Mouse (Mus musculus) myocyte (in vitro differentiated cells): Measurements from ENCODE around the gene Ncam1. TPM values are rescaled to one million over a fixed set of nuclear protein-coding genes. Genes with fewer than 3 reads are reported as not detected.

Experiments
- H3K27me3 ChIP-seq: one replicate; pipeline ENCODE4 v1.6.1; 2011; ENCODE audit not compliant: control insufficient read depth, insufficient read depth, insufficient read length
- H3K36me3 ChIP-seq: one replicate; pipeline ENCODE4 v1.6.1; 2011; ENCODE audit not compliant: control insufficient read depth, insufficient read depth
- H3K4me2 ChIP-seq: one replicate; pipeline ENCODE4 v1.6.1; 2011; ENCODE audit warnings: low read depth, control low read depth
- H3K4me3 ChIP-seq: one replicate; pipeline ENCODE4 v1.5.1; 2011; ENCODE audit warnings: mild to moderate bottlenecking, control low read depth, moderate library complexity
- H3K79me2 ChIP-seq: one replicate; pipeline ENCODE4 v1.6.1; 2011; ENCODE audit not compliant: control insufficient read depth, insufficient read depth
- H3ac ChIP-seq: one replicate; pipeline ENCODE4 v1.6.1; 2011; ENCODE audit not compliant: control insufficient read depth, insufficient read length
- CEBPB ChIP-seq: IDR thresholded peaks from 2 replicates; pipeline ENCODE4 v1.6.1; 2011; ENCODE audit warnings: mild to moderate bottlenecking, moderate library complexity; ENCODE audit not compliant: poor library complexity, insufficient read depth, severe bottlenecking
- E2F4 ChIP-seq: IDR thresholded peaks from one replicate; pipeline ENCODE4 v1.6.1; 2011; ENCODE audit warnings: mild to moderate bottlenecking, control low read depth, moderate library complexity; ENCODE audit not compliant: insufficient read depth
- MAX ChIP-seq: IDR thresholded peaks from one replicate; pipeline ENCODE4 v1.6.1; 2011; ENCODE audit warnings: low read depth, mild to moderate bottlenecking, control low read depth
- MYOD1 ChIP-seq, 3 experiments: IDR thresholded peaks; one replicate each; pipeline ENCODE4 v1.6.1; 2011; ENCODE audit warnings: control low read depth in 2 of 3, low read depth in 2 of 3, mild to moderate bottlenecking in 2 of 3, moderate library complexity in 1 of 3; ENCODE audit not compliant: insufficient read length in 2 of 3, control insufficient read depth in 1 of 3
- MYOG ChIP-seq, 3 experiments: IDR thresholded peaks; one replicate each; pipeline ENCODE4 v1.6.1; 2011; ENCODE audit warnings: control low read depth in 2 of 3, low read depth in 2 of 3, mild to moderate bottlenecking in 2 of 3; ENCODE audit not compliant: insufficient read length in 2 of 3, control insufficient read depth in 1 of 3, insufficient read depth in 1 of 3
- POLR2A ChIP-seq: IDR thresholded peaks from one replicate; pipeline ENCODE4 v1.6.1; 2011; ENCODE audit warnings: low read depth, mild to moderate bottlenecking, control low read depth, moderate library complexity; ENCODE audit not compliant: insufficient read length
- POLR2AphosphoS2 ChIP-seq: IDR thresholded peaks from one replicate; pipeline ENCODE4 v1.6.1; 2011; ENCODE audit warnings: low read depth, control low read depth; ENCODE audit not compliant: insufficient read length
- REST ChIP-seq: IDR thresholded peaks from one replicate; pipeline ENCODE4 v1.6.1; 2011; ENCODE audit warnings: mild to moderate bottlenecking, control low read depth, moderate library complexity; ENCODE audit not compliant: insufficient read depth, insufficient read length
- SRF ChIP-seq: IDR thresholded peaks from one replicate; pipeline ENCODE4 v1.6.1; 2011; ENCODE audit warnings: low read depth; ENCODE audit not compliant: control insufficient read depth, insufficient read length
- TCF12 ChIP-seq: IDR thresholded peaks from one replicate; pipeline ENCODE4 v1.6.1; 2011; ENCODE audit warnings: mild to moderate bottlenecking, control low read depth; ENCODE audit not compliant: poor library complexity, insufficient read depth, severe bottlenecking
- TCF3 ChIP-seq: IDR thresholded peaks from one replicate; pipeline ENCODE4 v1.6.1; 2011; ENCODE audit warnings: low read depth, control low read depth; ENCODE audit not compliant: insufficient read length
- USF1 ChIP-seq: IDR thresholded peaks from one replicate; pipeline ENCODE4 v1.6.1; 2011; ENCODE audit warnings: low read depth, mild to moderate bottlenecking, control low read depth, moderate library complexity
- polyA plus RNA-seq: library from polyadenylated mRNA; unstranded; fragments of >200 nt; fragmentation: generic; extraction: Trizol; gene quantifications from one replicate; pipeline ENCODE4 v1.2.1, GENCODE M21; 2012; ENCODE audit warnings: missing spikeins

Ncam1 gene
- polyA plus RNA-seq, 1 experiment = 327 TPM

- Histone ChIP-seq H3ac (no peak overlapping the region), H3K27me3 (no peaks in the 10 kb centered on the region), H3K4me2 (no peak overlapping the region), H3K36me3 (no peaks in the 10 kb centered on the region), H3K4me3 (no peak overlapping the region), H3K79me2 (peaks cover 100% of the 10 kb centered on the region)
- TF ChIP-seq MYOD1 (IDR thresholded peaks at IDR 0.05; ENCODE audit: control insufficient read depth in 1 of 3, insufficient read length in 2 of 3, low read depth in 2 of 3) (no peak), MYOG (IDR thresholded peaks at IDR 0.05; ENCODE audit: control insufficient read depth in 1 of 3, insufficient read depth in 1 of 3, insufficient read length in 2 of 3, low read depth in 2 of 3) (no peak), REST (no peak)
Observed at GRCm38 (mm10) chr9:49756725-49757124, 42.0 kb downstream of the Ncam1 start.

GRCm38 (mm10) chr9:49755214-49755613 lies 43.5 kb downstream of the Ncam1 start:
- H3K36me3 ChIP-seq = no peaks in the 10 kb centered on the region
- H3K4me2 ChIP-seq = no peak overlapping the region
- H3ac ChIP-seq = no peak overlapping the region
- H3K27me3 ChIP-seq = no peaks in the 10 kb centered on the region
- no peak overlapping the region for H3K4me3 ChIP-seq
- TF ChIP-seq TCF3 (no peak), CEBPB (no peak), MAX (no peak), E2F4 (no peak), TCF12 (no peak)
- peaks cover 100% of the 10 kb centered on the region for H3K79me2 ChIP-seq

GRCm38 (mm10) chr9:49751466-49751865 lies 47.3 kb downstream of the Ncam1 start:
- H3ac ChIP-seq = no peak overlapping the region
- H3K27me3 ChIP-seq = no peaks in the 10 kb centered on the region
- TF ChIP-seq E2F4 (no peak), MAX (no peak), REST (no peak), POLR2A (no peak), TCF12 (no peak), TCF3 (no peak), POLR2AphosphoS2 (no peak), MYOG (IDR thresholded peaks at IDR 0.05; ENCODE audit: control insufficient read depth in 1 of 3, insufficient read depth in 1 of 3, insufficient read length in 2 of 3, low read depth in 2 of 3) (no peak), USF1 (no peak), SRF (no peak), CEBPB (no peak), MYOD1 (IDR thresholded peaks at IDR 0.05; ENCODE audit: control insufficient read depth in 1 of 3, insufficient read length in 2 of 3, low read depth in 2 of 3) (no peak)
- no peak overlapping the region for H3K4me3 ChIP-seq
- H3K36me3 ChIP-seq = no peaks in the 10 kb centered on the region
- H3K4me2 ChIP-seq = no peak overlapping the region
- H3K79me2 ChIP-seq = peaks cover 100% of the 10 kb centered on the region

- peaks cover 100% of the 10 kb centered on the region for H3K79me2 ChIP-seq
- H3K36me3 ChIP-seq = no peaks in the 10 kb centered on the region
- H3K27me3 ChIP-seq = no peaks in the 10 kb centered on the region
- no peak for TF ChIP-seq MYOG (IDR thresholded peaks at IDR 0.05; ENCODE audit: control insufficient read depth in 1 of 3, insufficient read depth in 1 of 3, insufficient read length in 2 of 3, low read depth in 2 of 3)
- no peak for TF ChIP-seq TCF3
- TF ChIP-seq USF1 = no peak
- no peak for TF ChIP-seq SRF
- no peak for TF ChIP-seq MAX
- H3K4me2 ChIP-seq = no peak overlapping the region
- H3ac ChIP-seq = no peak overlapping the region
- H3K4me3 ChIP-seq = no peak overlapping the region
Observed at GRCm38 (mm10) chr9:49746176-49746575, 52.5 kb downstream of the Ncam1 start.

- H3K4me2 ChIP-seq = peak overlapping the region; percentile 16
- H3K27me3 ChIP-seq = no peaks in the 10 kb centered on the region
- peaks cover 100% of the 10 kb centered on the region for H3K79me2 ChIP-seq
- no peaks in the 10 kb centered on the region for H3K36me3 ChIP-seq
- no peak overlapping the region for H3K4me3 ChIP-seq
- TF ChIP-seq MYOG (IDR thresholded peaks at IDR 0.05; ENCODE audit: control insufficient read depth in 1 of 3, insufficient read depth in 1 of 3, insufficient read length in 2 of 3, low read depth in 2 of 3) = no peak
- no peak for TF ChIP-seq SRF
- no peak for TF ChIP-seq POLR2A
- TF ChIP-seq E2F4 = no peak
- no peak for TF ChIP-seq POLR2AphosphoS2
- TF ChIP-seq USF1 = no peak
- TF ChIP-seq REST = no peak
- TF ChIP-seq TCF12 = no peak
- TF ChIP-seq TCF3 = no peak
- TF ChIP-seq MYOD1 (IDR thresholded peaks at IDR 0.05; ENCODE audit: control insufficient read depth in 1 of 3, insufficient read length in 2 of 3, low read depth in 2 of 3) = no peak
- TF ChIP-seq MAX = no peak
- TF ChIP-seq CEBPB = no peak
- no peak overlapping the region for H3ac ChIP-seq
Observed at GRCm38 (mm10) chr9:49745696-49746095, 53.0 kb downstream of the Ncam1 start.
